Mouse (Mus musculus) monocyte, adult 5-6 weeks (primary cell): ENCODE measurements around the gene Gfm1. TPM values are rescaled to one million over a fixed set of nuclear protein-coding genes. Genes with fewer than 3 reads are reported as not detected.

Source experiments
- total RNA-seq: library from RNA; stranded (forward); fragments of 200-1000, 200-491, 200-594 nt; gene quantifications from 3 replicates; pipeline ENCODE4 v1.2.3, GENCODE M21; 2017

Gene Gfm1
- total RNA-seq, 1 experiment from 2014 or later: 21.0 TPM

Other genes starting within 250 kb of the Gfm1 start
- gene Mlf1, start 56.0 kb upstream of the Gfm1 start, total RNA-seq: 0.32 to 0.39 TPM in 2 of 3 replicates, not detected in the other
- not detected in 3 replicates for gene Gm17402, start 54.9 kb upstream of the Gfm1 start, total RNA-seq
- gene Lxn, start 33.8 kb downstream of the Gfm1 start, total RNA-seq: 1.7 to 5.0 TPM (median 2.9 TPM) in 3 replicates
- gene Rarres1, start 85.4 kb downstream of the Gfm1 start, total RNA-seq: not detected in 3 replicates
- 173 to 236 TPM (median 206 TPM) in 3 replicates for gene Mfsd1, start 152.6 kb downstream of the Gfm1 start, total RNA-seq